Mouse (Mus musculus): ENCODE results near the gene Rtraf. TPM values are rescaled to one million over a fixed set of nuclear protein-coding genes. Genes with fewer than 3 reads are reported as not detected.

Gene Rtraf
- total and polyA plus RNA-seq, 3 experiments: 115 to 216 (median 163) TPM

GRCm38 (mm10) chr14:19801474-19802215, 22.0 kb downstream of the Rtraf start:
- H3K27ac ChIP-seq (ENCODE audit: insufficient read depth, low read depth): no peak overlapping the region
- H3K79me2 ChIP-seq (replicated peaks; ENCODE audit: control insufficient read depth, extremely low read depth, insufficient read depth, poor library complexity, severe bottlenecking): no peaks in the 10 kb centered on the region
- no peaks in the 10 kb centered on the region for H3K9me3 ChIP-seq (replicated peaks; ENCODE audit: low read length)
- no peak for DNase-seq (ENCODE audit: extremely low read depth)
- H3K4me2 ChIP-seq (ENCODE audit: insufficient read depth, low read depth, poor library complexity, severe bottlenecking): no peak overlapping the region
- dilution Hi-C loops (cut with MboI; ENCODE audit: extremely low pct_ligation_motif_present, extremely low pct_unique_long_range_greater_than_20kb, low sequenced_read_pairs) (no loop called here), in situ Hi-C loops (cut with MboI; ENCODE audit: low pct_ligation_motif_present, low pct_unique_long_range_greater_than_20kb, low sequenced_read_pairs) (no loop called here)
- peaks cover 0 to 10% of the 10 kb centered on the region in 2 experiments; a peak in 1 of 4 replicates for H3K4me1 ChIP-seq (ENCODE audit: control insufficient read depth in 1 of 2, insufficient read depth in 2 of 2)
- no peak overlapping the region for H3K4me3 ChIP-seq (replicated peaks in 1 of 3; ENCODE audit: low read depth in 2 of 3, low read length in 2 of 3, poor library complexity in 1 of 3)
- H3K36me3 ChIP-seq (replicated peaks in 1 of 2; ENCODE audit: control insufficient read depth in 1 of 2, insufficient read depth in 1 of 2, low read length in 1 of 2): no peaks in the 10 kb centered on the region
- TF ChIP-seq JUN (IDR thresholded peaks at IDR 0.05; ENCODE audit: insufficient read depth, low read depth, low read length) (no peak), ZNF384 (IDR thresholded peaks at IDR 0.05; ENCODE audit: low read depth, low read length) (no peak), CHD1 (IDR thresholded peaks at IDR 0.05; ENCODE audit: low read depth, low read length) (no peak), MYC (IDR thresholded peaks at IDR 0.05; ENCODE audit: low read depth, low read length) (no peak), MEF2A (IDR thresholded peaks at IDR 0.05; ENCODE audit: borderline replicate concordance, low read depth, low read length) (no peak), MAFK (IDR thresholded peaks at IDR 0.05; ENCODE audit: insufficient replicate concordance, low read length) (no peak), POLR2AphosphoS2 (IDR thresholded peaks at IDR 0.05; ENCODE audit: low read depth, low read length) (no peak), EP300 (IDR thresholded peaks at IDR 0.05; ENCODE audit: low read length) (no peak), JUND (conservative IDR thresholded peaks at IDR 0.05; ENCODE audit: low read depth, low read length) (no peak), PAX5 (IDR thresholded peaks at IDR 0.05; ENCODE audit: low read length) (no peak), SIN3A (IDR thresholded peaks at IDR 0.05; ENCODE audit: low read length) (no peak), TBP (conservative IDR thresholded peaks at IDR 0.05; ENCODE audit: low read depth, low read length) (no peak)
- H3K27me3 ChIP-seq (replicated peaks): no peaks in the 10 kb centered on the region
- H3K9ac ChIP-seq (ENCODE audit: insufficient read depth, low read depth): no peak overlapping the region

- no peaks in the 10 kb centered on the region for H3K9me3 ChIP-seq (replicated peaks; ENCODE audit: low read length)
- TF ChIP-seq ETS1 (conservative IDR thresholded peaks at IDR 0.05; ENCODE audit: low read depth, low read length) (no peak), BHLHE40 (IDR thresholded peaks at IDR 0.05; ENCODE audit: low read depth, low read length) (no peak), HCFC1 (IDR thresholded peaks at IDR 0.05; ENCODE audit: low read depth, low read length) (no peak), CTCF (conservative IDR thresholded peaks at IDR 0.05 in 1 of 2, IDR thresholded peaks at IDR 0.05 in 1 of 2; ENCODE audit: low read depth in 2 of 2, low read length in 2 of 2) (no peak), EP300 (IDR thresholded peaks at IDR 0.05; ENCODE audit: low read length) (no peak), UBTF (IDR thresholded peaks at IDR 0.05; ENCODE audit: low read depth, low read length) (no peak), CHD2 (IDR thresholded peaks at IDR 0.05; ENCODE audit: low read length) (no peak), ZNF384 (IDR thresholded peaks at IDR 0.05; ENCODE audit: low read depth, low read length) (no peak), USF2 (conservative IDR thresholded peaks at IDR 0.05; ENCODE audit: low read depth, low read length) (no peak), CHD1 (IDR thresholded peaks at IDR 0.05; ENCODE audit: low read depth, low read length) (no peak), NRF1 (IDR thresholded peaks at IDR 0.05; ENCODE audit: low read depth, low read length) (no peak), SIN3A (IDR thresholded peaks at IDR 0.05; ENCODE audit: low read length) (no peak), RCOR1 (conservative IDR thresholded peaks at IDR 0.05; ENCODE audit: low read depth, low read length) (no peak), E2F4 (IDR thresholded peaks at IDR 0.05; ENCODE audit: insufficient replicate concordance, low read depth, low read length) (no peak), MAZ (IDR thresholded peaks at IDR 0.05; ENCODE audit: low read depth, low read length) (no peak), JUND (conservative IDR thresholded peaks at IDR 0.05; ENCODE audit: low read depth, low read length) (no peak), KAT2A (IDR thresholded peaks at IDR 0.05; ENCODE audit: insufficient replicate concordance, low read length) (no peak), MAFK (IDR thresholded peaks at IDR 0.05; ENCODE audit: insufficient replicate concordance, low read length) (no peak), TBP (conservative IDR thresholded peaks at IDR 0.05; ENCODE audit: low read depth, low read length) (no peak), POLR2AphosphoS2 (IDR thresholded peaks at IDR 0.05; ENCODE audit: low read depth, low read length) (no peak)
These were observed 23.1 kb downstream of the Rtraf start for GRCm38 (mm10) chr14:19800485-19800884.

More at GRCm38 (mm10) chr14:19800485-19800884, 23.1 kb downstream of the Rtraf start:
- Histone ChIP-seq H3K79me2 (replicated peaks; ENCODE audit: control insufficient read depth, extremely low read depth, insufficient read depth, poor library complexity, severe bottlenecking) (no peaks in the 10 kb centered on the region), H3K27me3 (replicated peaks) (no peaks in the 10 kb centered on the region), H3K4me3 (replicated peaks in 1 of 3; ENCODE audit: low read depth in 2 of 3, low read length in 2 of 3, poor library complexity in 1 of 3) (no peak overlapping the region), H3K4me2 (ENCODE audit: insufficient read depth, low read depth, poor library complexity, severe bottlenecking) (no peak overlapping the region), H3K27ac (ENCODE audit: insufficient read depth, low read depth) (no peak overlapping the region), H3K4me1 (ENCODE audit: control insufficient read depth in 1 of 2, insufficient read depth in 2 of 2) (peaks cover 0 to 11% of the 10 kb centered on the region in 2 experiments; a peak in 1 of 4 replicates), H3K36me3 (replicated peaks in 1 of 2; ENCODE audit: control insufficient read depth in 1 of 2, insufficient read depth in 1 of 2, low read length in 1 of 2) (no peaks in the 10 kb centered on the region), H3K9ac (ENCODE audit: insufficient read depth, low read depth) (no peak overlapping the region)
- in situ Hi-C loops (cut with MboI; ENCODE audit: low pct_ligation_motif_present, low pct_unique_long_range_greater_than_20kb, low sequenced_read_pairs) (no loop called here), dilution Hi-C loops (cut with MboI; ENCODE audit: extremely low pct_ligation_motif_present, extremely low pct_unique_long_range_greater_than_20kb, low sequenced_read_pairs) (no loop called here)
- no peak for DNase-seq (ENCODE audit: extremely low read depth)

All from CH12.LX (cell line).